Mouse (Mus musculus) left cerebral cortex, postnatal 14 days (tissue): ENCODE measurements around the gene Ankdd1a. TPM values are rescaled to one million over a fixed set of nuclear protein-coding genes. Genes with fewer than 3 reads are reported as not detected.

ENCODE experiments used
- DNase-seq, 2 experiments: peaks; one replicate each; pipeline ENCODE4 v3.0.0; 2021 to 2022; ENCODE audit warnings: low spot score in 2 of 2, mixed read lengths in 1 of 2
- intact Hi-C: fragments of 180-260 bp; cut with DNase I; formaldehyde crosslinking; loops from one replicate; pipeline ENCODE4 v1.15.1; 2025
- total RNA-seq, 2 experiments: library from RNA; stranded (reverse); gene quantifications; 2 replicates each; pipeline ENCODE4 v1.2.3; 2021

Ankdd1a gene
- total RNA-seq, 2 experiments from 2014 or later = 3.1 TPM

GRCm38 (mm10) chr9:65514851-65515261 lies 5.1 kb downstream of the Ankdd1a start:
- intact Hi-C loops = no loop called here
- DNase-seq = no peak

GRCm38 (mm10) chr9:65514431-65514830 lies 5.6 kb downstream of the Ankdd1a start:
- intact Hi-C loops = no loop called here
- DNase-seq = no peak

- no peak for DNase-seq
- intact Hi-C loops = no loop called here
Measured at GRCm38 (mm10) chr9:65512520-65512919, 7.5 kb downstream of the Ankdd1a start.

GRCm38 (mm10) chr9:65508449-65508848 lies 11.5 kb downstream of the Ankdd1a start:
- intact Hi-C loops = no loop called here
- no peak for DNase-seq

- peak in 1 of 2 experiments; percentile 10 for DNase-seq
- intact Hi-C loops = no loop called here
Measured at GRCm38 (mm10) chr9:65502721-65503505, 17.1 kb downstream of the Ankdd1a start.

- no peak for DNase-seq
- intact Hi-C loops = no loop called here
Measured at GRCm38 (mm10) chr9:65502146-65502545, 17.8 kb downstream of the Ankdd1a start.

- no peak for DNase-seq
- intact Hi-C loops = no loop called here
Measured at GRCm38 (mm10) chr9:65492851-65493250, 27.1 kb downstream of the Ankdd1a start.

- intact Hi-C loops = no loop called here
- DNase-seq = no peak
Measured at GRCm38 (mm10) chr9:65492351-65492750, 27.6 kb downstream of the Ankdd1a start.

GRCm38 (mm10) chr9:65491476-65491875 lies 28.5 kb downstream of the Ankdd1a start:
- DNase-seq = no peak
- intact Hi-C loops = no loop called here

- intact Hi-C loops = no loop called here
- no peak for DNase-seq
Measured at GRCm38 (mm10) chr9:65480071-65480470, 39.9 kb downstream of the Ankdd1a start.

GRCm38 (mm10) chr9:65479158-65479557 lies 40.8 kb downstream of the Ankdd1a start:
- intact Hi-C loops = no loop called here
- DNase-seq = no peak

GRCm38 (mm10) chr9:65472769-65473168 lies 47.2 kb downstream of the Ankdd1a start:
- DNase-seq = no peak
- intact Hi-C loops = no loop called here

- intact Hi-C loops = no loop called here
- DNase-seq = no peak
Measured at GRCm38 (mm10) chr9:65467686-65468085, 52.3 kb downstream of the Ankdd1a start.

- no peak for DNase-seq
- intact Hi-C loops = no loop called here
Measured at GRCm38 (mm10) chr9:65465241-65465640, 54.8 kb downstream of the Ankdd1a start.

GRCm38 (mm10) chr9:65464161-65464560 lies 55.8 kb downstream of the Ankdd1a start:
- DNase-seq = peak in 1 of 2 experiments; percentile 43
- intact Hi-C loops = no loop called here

GRCm38 (mm10) chr9:65462544-65462943 lies 57.4 kb downstream of the Ankdd1a start:
- intact Hi-C loops = no loop called here
- no peak for DNase-seq

- DNase-seq = peak; percentile 93 to 95
- intact Hi-C loops = no loop called here
Measured at GRCm38 (mm10) chr9:65460732-65461442, 59.1 kb downstream of the Ankdd1a start, which contains the start of gene Spg21. Gene Spg21 (plus strand): TSS chr9:65460947.

GRCm38 (mm10) chr9:65460198-65460597 lies 59.8 kb downstream of the Ankdd1a start:
- intact Hi-C loops = no loop called here
- DNase-seq = no peak

- DNase-seq = no peak
Measured at GRCm38 (mm10) chr9:65458975-65459374, 61.0 kb downstream of the Ankdd1a start.

GRCm38 (mm10) chr9:65447951-65448350 lies 72.0 kb downstream of the Ankdd1a start:
- no peak for DNase-seq

More at GRCm38 (mm10) chr9:65458975-65459374, 61.0 kb downstream of the Ankdd1a start:
- intact Hi-C loops = no loop called here

GRCm38 (mm10) chr9:65444692-65445091 lies 75.3 kb downstream of the Ankdd1a start:
- no peak for DNase-seq
- intact Hi-C loops = no loop called here

More at GRCm38 (mm10) chr9:65447951-65448350, 72.0 kb downstream of the Ankdd1a start:
- intact Hi-C loops = no loop called here
